Mouse (Mus musculus) cortical plate, adult 2 months (tissue): Measurements from ENCODE around the gene 9530053A07Rik.

Experiments used
- CTCF ChIP-seq: fragments of 200-500 bp; IDR thresholded peaks from 2 replicates; pipeline ENCODE4 v1.5.1; 2011; ENCODE audit warnings: mild to moderate bottlenecking, control low read depth, low read length; ENCODE audit not compliant: insufficient read depth; ENCODE audit errors: extremely low read depth
- POLR2A ChIP-seq: fragments of 200-500 bp; IDR thresholded peaks from 2 replicates; pipeline ENCODE4 v1.6.1; 2011; ENCODE audit warnings: mild to moderate bottlenecking, low read length, control low read depth; ENCODE audit not compliant: insufficient read depth; ENCODE audit errors: extremely low read depth

GRCm38 (mm10) chr7:28191903-28192302 lies 62.6 kb downstream of the 9530053A07Rik start:
- TF ChIP-seq CTCF (no peak), POLR2A (no peak)
